ENCODE assay signal across 14 mouse cellular contexts in the genomic region with DNA sequence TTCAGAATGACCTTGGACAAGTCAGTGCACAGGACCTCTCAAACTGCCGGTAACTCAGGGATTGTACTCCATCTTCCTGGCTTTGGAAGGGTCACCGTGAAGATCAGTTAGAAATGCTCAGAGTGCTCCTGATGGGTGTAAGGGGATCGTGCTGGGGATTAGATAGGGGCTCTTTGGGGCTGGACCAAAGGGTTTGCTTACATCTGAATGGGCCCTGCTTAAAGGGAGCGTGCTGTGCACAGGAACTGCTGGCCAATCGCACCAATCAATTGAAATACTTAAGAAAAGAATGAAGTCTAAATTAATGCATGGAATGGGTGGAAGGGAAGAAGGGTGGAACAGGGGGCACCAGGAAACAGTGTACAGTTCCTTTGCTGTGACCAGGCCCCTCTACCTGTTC.
"Had no signal": no experiment of that assay in that cellular context is flagged by ENCODE, and none has a peak within 500 bp of the region (broad histone marks: within the 10 kb centered on the region; RNA-seq: fewer than 3 reads in every experiment).

No protein-coding gene starts in this region.

- H3K9me3 ChIP-seq: limb, embryonic 12.5 days; limb, embryonic 15.5 days; lung, embryonic 15.5 days; megakaryocyte, embryonic 14.5 days; midbrain, embryonic 10.5 days; midbrain, embryonic 15.5 days; neural tube, embryonic 12.5 days; neural tube, embryonic 15.5 days; stomach, embryonic 15.5 days had no signal

- ATAC-seq: midbrain, embryonic 15.5 days had no signal

- H3K4me3 ChIP-seq: left cerebral cortex, adult 2 months; limb, embryonic 12.5 days; limb, embryonic 15.5 days; lung, embryonic 15.5 days; megakaryocyte, embryonic 14.5 days; midbrain, embryonic 10.5 days; midbrain, embryonic 15.5 days; neural tube, embryonic 12.5 days; neural tube, embryonic 15.5 days; stomach, embryonic 15.5 days had no signal

- H3K4me2 ChIP-seq: limb, embryonic 12.5 days; limb, embryonic 15.5 days; liver, embryonic 11.5 days; lung, embryonic 15.5 days; midbrain, embryonic 15.5 days; neural tube, embryonic 12.5 days; neural tube, embryonic 15.5 days; stomach, embryonic 15.5 days had no signal

- H3K27ac ChIP-seq: kidney, postnatal 0 days; left cerebral cortex, adult 2 months; limb, embryonic 12.5 days; limb, embryonic 15.5 days; liver, embryonic 14.5 days; lung, embryonic 15.5 days; midbrain, embryonic 10.5 days; midbrain, embryonic 15.5 days; neural tube, embryonic 12.5 days; neural tube, embryonic 15.5 days; stomach, embryonic 15.5 days had no signal

- H3K4me1 ChIP-seq: limb, embryonic 12.5 days; lung, embryonic 15.5 days; midbrain, embryonic 10.5 days; midbrain, embryonic 15.5 days; neural tube, embryonic 12.5 days; neural tube, embryonic 15.5 days; stomach, embryonic 15.5 days had no signal

- H3K9ac ChIP-seq: limb, embryonic 12.5 days; limb, embryonic 15.5 days; liver, embryonic 14.5 days; liver, postnatal 0 days; lung, embryonic 15.5 days; midbrain, embryonic 15.5 days; neural tube, embryonic 12.5 days; neural tube, embryonic 15.5 days; stomach, embryonic 15.5 days had no signal
